Mouse (Mus musculus): ENCODE measurements around the gene Iqcn. TPM values are rescaled to one million over a fixed set of nuclear protein-coding genes. Genes with fewer than 3 reads are reported as not detected.

Gene Iqcn
- polyA plus RNA-seq, 1 experiment from 2014 or later = 0.03 TPM

DNA sequence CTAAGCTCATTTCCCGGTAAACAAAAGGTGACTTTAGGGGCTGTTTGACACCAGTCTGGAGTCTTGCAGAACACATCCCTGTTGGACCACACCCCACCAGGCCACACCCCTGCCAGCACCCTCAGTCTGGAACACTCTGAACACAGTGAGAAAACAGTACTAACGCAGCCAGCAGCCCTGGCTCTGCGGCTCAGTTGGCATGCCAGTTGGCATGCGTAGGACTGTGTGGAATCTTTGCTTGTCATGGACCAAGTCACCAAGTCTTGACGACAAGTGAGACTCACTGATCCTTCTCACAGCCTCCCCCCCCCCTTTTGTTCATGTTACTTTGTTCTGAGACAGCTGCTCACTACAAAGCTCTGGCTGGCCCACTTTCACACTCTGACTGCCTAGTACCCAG is 36.2 kb upstream of the Iqcn start:
- H3K4me3 ChIP-seq (replicated peaks) = no peak overlapping the region
- no peaks in the 10 kb centered on the region for H3K36me3 ChIP-seq
- peaks cover 22% of the 10 kb centered on the region for H3K4me1 ChIP-seq
- 60% methylated on average over 5 of the region's 5 CpGs for whole genome bisulfite sequencing
- no peak overlapping the region for H3K27ac ChIP-seq
- H3K27me3 ChIP-seq = no peaks in the 10 kb centered on the region
- no peaks in the 10 kb centered on the region for H3K9me3 ChIP-seq (replicated peaks)
- ATAC-seq (replicated peaks; ENCODE audit: low FRiP score) = no peak
- no peak overlapping the region for H3K4me2 ChIP-seq
- no peak overlapping the region for H3K9ac ChIP-seq

DNA sequence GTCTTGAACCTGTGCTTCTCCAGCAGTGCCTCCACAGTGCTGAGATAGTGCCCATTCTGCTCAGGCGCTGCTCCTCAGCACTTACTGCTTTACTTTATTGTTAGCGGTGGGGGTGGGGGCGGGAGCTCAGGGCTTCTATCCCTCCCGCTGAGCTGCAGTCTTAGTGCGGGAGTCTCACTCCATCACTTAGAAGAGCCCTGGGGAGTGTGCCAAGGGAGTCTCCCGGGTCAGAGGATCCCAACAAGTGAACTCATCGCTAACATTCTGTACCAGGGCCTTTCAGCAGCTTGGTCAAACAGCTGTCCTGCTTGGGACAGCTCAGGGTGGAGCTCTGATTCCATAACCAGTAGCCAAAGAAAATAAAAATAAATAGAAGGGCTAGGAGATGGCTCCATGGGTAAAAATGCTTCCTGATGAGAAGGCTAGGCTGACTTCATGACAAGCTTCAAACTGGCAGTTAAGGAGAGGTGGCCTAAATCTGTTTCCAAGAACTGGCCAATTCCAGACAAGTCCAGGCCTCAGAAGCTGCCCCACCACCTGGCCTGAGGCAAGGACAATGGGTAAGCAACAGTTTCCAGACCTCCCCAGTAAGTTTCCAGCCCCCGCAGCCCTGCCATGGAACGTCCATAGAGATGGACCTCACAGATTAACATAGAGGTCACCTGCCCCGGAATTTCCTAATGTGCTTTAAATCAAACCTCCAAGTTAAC is 31.5 kb upstream of the Iqcn start:
- ATAC-seq (replicated peaks; ENCODE audit: low FRiP score) = no peak
- no peaks in the 10 kb centered on the region for H3K27me3 ChIP-seq
- peaks cover 6% of the 10 kb centered on the region; the same call in 1 of the 2 replicates for H3K36me3 ChIP-seq
- H3K9ac ChIP-seq = no peak overlapping the region
- H3K4me2 ChIP-seq = no peak overlapping the region
- no peaks in the 10 kb centered on the region for H3K9me3 ChIP-seq (replicated peaks)
- H3K27ac ChIP-seq = peak overlapping the region; percentile 97
- H3K4me3 ChIP-seq (replicated peaks) = no peak overlapping the region
- peaks cover 42% of the 10 kb centered on the region for H3K4me1 ChIP-seq
- 61% methylated on average over 10 of the region's 10 CpGs for WGBS

DNA sequence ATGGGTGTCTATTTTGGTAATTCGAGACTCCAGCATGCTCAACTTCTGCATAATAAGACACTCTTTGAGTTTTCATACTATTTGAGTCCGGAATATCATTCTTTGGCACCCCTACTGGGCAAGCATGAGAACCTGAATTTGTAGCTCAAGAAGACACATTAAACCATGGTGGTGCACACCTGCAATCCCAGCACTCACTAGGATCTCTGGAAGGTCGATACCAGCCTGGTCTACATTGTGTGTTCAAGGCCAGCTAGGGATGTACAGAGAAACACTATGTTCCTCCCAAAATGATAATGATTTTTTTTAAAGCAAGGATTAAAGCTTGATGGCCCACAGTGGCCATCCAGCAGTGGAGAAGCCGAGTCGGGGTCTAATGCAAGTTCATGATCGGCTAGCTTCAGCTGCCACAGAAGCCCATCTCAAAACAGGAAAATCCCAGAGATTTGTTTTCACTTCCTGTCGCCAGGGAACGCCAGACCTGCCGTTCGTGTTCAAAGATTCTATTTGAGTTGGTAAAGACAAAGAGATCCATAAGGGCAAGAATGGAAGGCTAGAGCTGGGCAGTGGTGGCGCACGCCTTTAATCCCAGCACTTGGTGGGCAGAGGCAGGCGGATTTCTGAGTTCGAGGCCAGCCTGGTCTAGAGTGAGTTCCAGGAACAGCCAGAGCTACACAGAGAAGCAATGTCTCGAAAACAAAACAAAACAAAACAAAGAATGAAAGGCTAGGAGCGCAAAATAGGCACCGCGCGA is 30.8 kb upstream of the Iqcn start:
- Histone ChIP-seq H3K27ac (peak overlapping the region; percentile 97), H3K4me1 (peaks cover 43% of the 10 kb centered on the region), H3K9me3 (replicated peaks) (no peaks in the 10 kb centered on the region), H3K27me3 (no peaks in the 10 kb centered on the region), H3K9ac (peak overlapping the region; percentile 52), H3K4me2 (peak overlapping the region; percentile 70), H3K36me3 (peaks cover 12% of the 10 kb centered on the region), H3K4me3 (replicated peaks) (peak overlapping the region; percentile 71)
- WGBS = 40% methylated on average over 19 of the region's 19 CpGs
- peak; percentile 13; the same call in 1 of the 2 replicates for ATAC-seq (replicated peaks; ENCODE audit: low FRiP score)

DNA sequence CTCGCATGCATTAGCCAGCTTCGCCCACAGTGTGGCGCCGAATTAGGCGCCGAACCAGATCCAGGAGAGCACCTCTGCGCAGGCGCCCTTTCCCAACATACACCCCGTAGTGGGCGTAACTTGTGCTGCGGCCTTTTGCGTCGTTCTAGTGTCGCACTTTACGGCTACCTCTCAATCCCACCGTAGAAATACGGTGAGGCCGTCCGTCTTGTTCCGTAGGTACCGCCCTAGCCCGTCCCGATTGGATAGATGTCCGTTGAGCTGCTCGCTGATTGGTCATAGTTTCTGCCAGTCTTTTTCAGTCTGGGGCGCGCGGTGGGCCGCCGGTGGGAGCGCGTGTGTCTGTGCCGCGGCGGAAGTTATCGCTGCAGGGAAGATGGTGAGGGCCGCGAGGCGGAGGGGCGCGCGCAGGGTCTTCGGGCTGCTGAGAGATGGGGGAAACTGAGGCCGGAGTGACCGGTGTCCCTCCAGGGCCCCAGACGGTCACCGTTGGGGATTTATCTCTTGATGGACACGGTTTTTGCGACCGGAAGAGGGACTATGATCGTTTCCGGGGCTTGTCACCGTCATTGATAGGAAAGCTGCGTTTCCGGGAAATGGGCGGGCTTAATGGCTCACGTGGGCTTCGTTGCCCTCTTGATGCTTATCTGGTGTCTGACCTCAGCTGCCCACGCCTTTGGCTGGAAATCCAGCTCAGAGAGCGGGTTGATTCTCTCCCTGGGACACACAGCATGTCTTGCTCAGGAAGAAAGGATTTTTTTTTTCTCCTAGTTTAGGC is 30.0 kb upstream of the Iqcn start, which contains the start of gene Lsm4:
Gene Lsm4 (plus strand): TSS at position 170 of the 778 bp plus-strand sequence.
- Histone ChIP-seq H3K27ac (peak within 1 kb of the TSS; percentile 97), H3K4me3 (replicated peaks) (peak within 1 kb of the TSS; percentile 71), H3K27me3 (no peaks in the 10 kb centered on the region), H3K4me1 (peaks cover 50% of the 10 kb centered on the region), H3K36me3 (peaks cover 19% of the 10 kb centered on the region), H3K4me2 (peak within 1 kb of the TSS; percentile 70), H3K9me3 (replicated peaks) (no peaks in the 10 kb centered on the region), H3K9ac (peak within 1 kb of the TSS; percentile 62)
- peak; percentile 96 for ATAC-seq (replicated peaks; ENCODE audit: low FRiP score)
- WGBS = under 1% methylated on average over 60 of the region's 60 CpGs

DNA sequence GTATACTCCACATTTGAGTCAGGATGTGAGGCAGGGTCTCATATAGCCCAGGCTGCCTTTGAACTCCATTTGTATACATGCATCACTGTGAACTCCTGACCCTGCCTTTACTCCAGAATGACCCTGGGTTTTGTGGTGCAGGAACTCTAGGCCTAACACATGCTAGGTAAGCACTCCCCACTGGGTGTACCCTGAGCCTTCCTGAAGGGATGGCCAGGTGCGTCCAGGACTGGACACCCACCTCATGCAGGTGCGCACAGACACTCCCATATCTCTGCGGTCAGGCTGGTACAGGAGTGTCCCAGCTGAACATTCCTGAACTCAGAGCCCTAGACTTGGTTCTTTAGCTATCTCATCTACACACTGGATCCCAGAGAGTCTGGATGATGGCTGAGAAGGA is 29.1 kb upstream of the Iqcn start:
- Histone ChIP-seq H3K4me3 (replicated peaks) (peak overlapping the region; percentile 71), H3K9ac (peak overlapping the region; percentile 62), H3K27me3 (no peaks in the 10 kb centered on the region), H3K4me1 (peaks cover 51% of the 10 kb centered on the region), H3K4me2 (peak overlapping the region; percentile 70), H3K9me3 (replicated peaks) (no peaks in the 10 kb centered on the region), H3K36me3 (peaks cover 28% of the 10 kb centered on the region), H3K27ac (peak overlapping the region; percentile 97)
- 82% methylated on average over 3 of the region's 3 CpGs for WGBS
- no peak for ATAC-seq (replicated peaks; ENCODE audit: low FRiP score)

DNA sequence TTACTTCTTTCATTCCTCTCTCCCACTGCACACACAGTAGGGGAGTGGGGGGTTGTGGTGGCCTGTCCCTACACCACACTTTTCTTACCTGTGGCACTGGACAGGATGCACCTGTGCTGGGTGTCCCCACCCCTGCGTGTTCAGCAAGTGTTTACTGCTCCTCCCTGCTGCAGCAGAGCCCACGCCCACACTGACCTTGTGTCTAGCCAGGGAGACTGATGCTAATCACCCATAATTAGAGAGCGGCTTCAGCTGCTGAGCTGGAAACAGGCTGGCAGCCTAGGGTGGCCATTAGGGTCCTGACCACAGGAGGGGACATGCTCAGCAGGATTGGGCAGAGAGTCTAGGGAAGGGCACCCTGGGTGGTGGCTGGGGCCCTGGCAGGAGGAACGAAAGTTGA is 28.5 kb upstream of the Iqcn start:
- H3K9me3 ChIP-seq (replicated peaks) = no peaks in the 10 kb centered on the region
- no peaks in the 10 kb centered on the region for H3K27me3 ChIP-seq
- H3K36me3 ChIP-seq = peaks cover 34% of the 10 kb centered on the region
- peaks cover 51% of the 10 kb centered on the region for H3K4me1 ChIP-seq
- peak overlapping the region; percentile 62 for H3K9ac ChIP-seq
- no peak overlapping the region for H3K4me3 ChIP-seq (replicated peaks)
- no peak for ATAC-seq (replicated peaks; ENCODE audit: low FRiP score)
- 61% methylated on average over 4 of the region's 4 CpGs for WGBS
- peak overlapping the region; percentile 70 for H3K4me2 ChIP-seq
- peak overlapping the region; percentile 97 for H3K27ac ChIP-seq

DNA sequence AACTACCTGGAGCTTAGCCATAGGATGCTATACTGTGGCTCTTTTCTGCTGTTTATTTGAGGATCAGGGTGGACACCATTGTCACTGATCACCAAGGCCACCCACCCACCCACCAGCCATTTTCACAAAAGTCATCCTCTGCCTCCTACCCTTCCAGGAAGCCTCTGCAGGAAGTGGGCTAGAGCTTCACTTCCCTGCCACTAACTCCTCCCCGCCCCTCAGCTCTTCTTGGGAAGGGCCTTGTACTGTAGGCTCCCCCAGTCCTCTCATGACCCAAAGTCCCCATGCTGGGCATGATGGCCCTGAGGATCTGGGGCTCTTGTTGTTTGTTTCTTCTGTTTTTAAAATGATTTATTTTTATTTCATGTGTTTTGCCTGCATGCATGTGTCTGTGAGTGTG is 27.9 kb upstream of the Iqcn start:
- ATAC-seq (replicated peaks; ENCODE audit: low FRiP score) = no peak
- H3K27ac ChIP-seq = peak overlapping the region; percentile 97
- no peak overlapping the region for H3K9ac ChIP-seq
- no peak overlapping the region for H3K4me3 ChIP-seq (replicated peaks)
- H3K4me1 ChIP-seq = peaks cover 51% of the 10 kb centered on the region
- H3K27me3 ChIP-seq = no peaks in the 10 kb centered on the region
- WGBS = 85% methylated on average over 1 of the region's 1 CpGs
- H3K36me3 ChIP-seq = peaks cover 35% of the 10 kb centered on the region
- H3K4me2 ChIP-seq = no peak overlapping the region
- H3K9me3 ChIP-seq (replicated peaks) = no peaks in the 10 kb centered on the region

DNA sequence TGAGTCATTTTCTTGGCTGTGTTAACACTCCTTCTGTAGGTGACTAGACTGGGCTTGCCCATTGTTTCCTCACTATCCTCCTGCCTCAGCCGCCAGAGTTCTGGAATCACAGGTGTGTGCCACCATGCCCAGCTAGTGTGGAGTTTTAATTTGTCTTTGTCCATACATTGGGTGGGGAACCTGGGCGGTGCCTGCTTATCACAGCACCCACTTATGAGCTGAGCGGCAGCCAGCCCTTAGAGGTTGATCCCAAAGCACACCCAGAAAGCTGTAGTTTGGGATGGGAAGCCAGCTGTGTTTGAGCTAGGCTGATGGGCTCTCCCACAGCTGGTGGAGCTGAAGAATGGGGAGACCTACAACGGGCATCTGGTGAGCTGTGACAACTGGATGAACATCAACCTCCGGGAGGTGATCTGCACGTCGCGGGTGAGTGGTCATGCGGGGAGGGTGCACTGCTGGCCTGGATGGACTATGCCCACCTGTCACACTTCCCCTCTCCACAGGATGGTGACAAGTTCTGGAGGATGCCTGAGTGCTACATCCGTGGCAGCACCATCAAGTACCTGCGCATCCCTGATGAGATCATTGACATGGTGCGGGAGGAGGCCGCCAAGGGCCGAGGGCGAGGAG is 25.7 kb upstream of the Iqcn start:
- H3K4me3 ChIP-seq (replicated peaks) = no peak overlapping the region
- H3K4me1 ChIP-seq = peaks cover 42% of the 10 kb centered on the region
- H3K36me3 ChIP-seq = peaks cover 35% of the 10 kb centered on the region
- no peaks in the 10 kb centered on the region for H3K27me3 ChIP-seq
- no peak overlapping the region for H3K4me2 ChIP-seq
- WGBS = 72% methylated on average over 15 of the region's 15 CpGs
- H3K9ac ChIP-seq = no peak overlapping the region
- peak overlapping the region; percentile 58 for H3K27ac ChIP-seq
- H3K9me3 ChIP-seq (replicated peaks) = no peaks in the 10 kb centered on the region
- ATAC-seq (replicated peaks; ENCODE audit: low FRiP score) = no peak

DNA sequence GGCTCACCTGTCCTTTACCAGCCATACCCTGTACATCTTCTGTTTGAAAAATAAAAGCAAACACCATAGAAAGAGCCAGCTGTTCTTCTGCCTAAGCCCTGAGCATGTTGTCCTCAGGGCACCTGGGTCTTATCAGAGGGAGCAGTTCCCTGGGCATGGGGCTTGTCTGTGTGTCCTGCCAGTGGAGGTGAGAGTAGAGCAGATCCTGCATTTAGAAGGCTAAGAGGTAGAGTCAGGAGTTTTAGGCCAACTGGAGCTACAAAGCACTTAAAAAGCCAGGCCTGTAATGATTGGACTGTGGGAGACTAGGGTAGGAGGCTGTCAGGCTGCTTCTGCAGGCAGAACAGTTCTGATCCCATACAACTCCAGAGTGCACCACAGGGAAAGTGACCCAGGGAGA is 24.6 kb upstream of the Iqcn start:
- H3K9ac ChIP-seq = no peak overlapping the region
- no peak for ATAC-seq (replicated peaks; ENCODE audit: low FRiP score)
- no peaks in the 10 kb centered on the region for H3K9me3 ChIP-seq (replicated peaks)
- H3K36me3 ChIP-seq = peaks cover 35% of the 10 kb centered on the region
- no peak overlapping the region for H3K4me3 ChIP-seq (replicated peaks)
- no peaks in the 10 kb centered on the region for H3K27me3 ChIP-seq
- peaks cover 40% of the 10 kb centered on the region for H3K4me1 ChIP-seq
- no peak overlapping the region for H3K27ac ChIP-seq
- H3K4me2 ChIP-seq = no peak overlapping the region

DNA sequence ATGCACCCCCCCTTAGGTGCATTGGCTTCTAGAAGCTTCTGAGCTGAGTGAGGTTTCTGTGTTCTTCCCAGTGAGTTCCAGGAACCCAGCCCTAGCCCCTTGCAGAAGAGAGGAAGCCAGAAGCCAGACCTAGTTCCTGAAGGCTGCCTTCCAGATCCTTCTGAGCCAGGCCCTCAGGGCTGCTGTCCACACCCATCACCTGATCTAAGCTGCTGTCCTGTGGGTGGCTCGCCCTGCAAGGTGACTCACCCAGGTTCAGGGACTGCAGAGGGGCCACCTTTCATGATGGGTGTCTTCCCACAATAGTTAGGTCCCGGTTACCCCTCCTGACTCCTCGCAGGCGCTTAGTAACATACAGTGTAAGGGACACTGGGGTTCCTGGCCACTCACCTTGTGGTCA is 23.9 kb upstream of the Iqcn start:
- Histone ChIP-seq H3K9ac (no peak overlapping the region), H3K27ac (0 out of 2 replicates have a peak overlapping the region, but pooled peaks have one; percentile 2), H3K4me3 (replicated peaks) (no peak overlapping the region), H3K36me3 (peaks cover 35% of the 10 kb centered on the region), H3K4me1 (peaks cover 36% of the 10 kb centered on the region), H3K9me3 (replicated peaks) (no peaks in the 10 kb centered on the region), H3K27me3 (no peaks in the 10 kb centered on the region), H3K4me2 (no peak overlapping the region)
- 92% methylated on average over 4 of the region's 4 CpGs for WGBS
- ATAC-seq (replicated peaks; ENCODE audit: low FRiP score) = no peak

DNA sequence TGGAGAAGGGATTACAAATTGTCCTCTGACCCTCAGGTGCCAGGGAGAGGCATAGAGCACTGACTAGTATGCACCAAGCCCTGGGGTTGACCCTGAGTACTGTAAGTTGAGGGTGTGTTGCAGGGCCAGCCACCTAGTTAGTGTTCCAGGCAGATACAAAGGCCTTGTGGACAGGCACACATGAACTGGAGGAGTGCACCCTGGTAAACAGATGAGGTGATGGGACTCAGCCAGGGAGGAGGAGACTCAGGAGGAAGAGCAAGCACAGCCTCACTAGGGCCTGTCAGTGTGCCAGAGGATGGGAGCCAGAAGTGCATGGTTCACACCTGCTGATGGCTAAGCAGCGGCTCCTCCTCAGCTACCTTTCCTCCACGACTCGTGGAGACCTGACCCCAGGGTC is 23.2 kb upstream of the Iqcn start:
- Histone ChIP-seq H3K4me1 (peaks cover 29% of the 10 kb centered on the region), H3K9ac (no peak overlapping the region), H3K4me3 (replicated peaks) (no peak overlapping the region), H3K36me3 (peaks cover 35% of the 10 kb centered on the region), H3K9me3 (replicated peaks) (no peaks in the 10 kb centered on the region), H3K27ac (no peak overlapping the region), H3K27me3 (no peaks in the 10 kb centered on the region), H3K4me2 (no peak overlapping the region)
- 74% methylated on average over 3 of the region's 3 CpGs for WGBS
- ATAC-seq (replicated peaks; ENCODE audit: low FRiP score) = no peak
